Mouse (Mus musculus) embryonic fibroblast, embryonic 13.5 days (primary cell): ENCODE results near the gene Arhgap28.

Experiments
- CTCF ChIP-seq: IDR thresholded peaks from 2 replicates; pipeline ENCODE4 v1.5.1; 2011; ENCODE audit warnings: mild to moderate bottlenecking, control low read depth, low read length, moderate library complexity, borderline replicate concordance; ENCODE audit not compliant: insufficient read depth
- POLR2A ChIP-seq: IDR thresholded peaks from 2 replicates; pipeline ENCODE4 v1.6.1; 2011; ENCODE audit warnings: low read depth, mild to moderate bottlenecking, control low read depth, low read length, moderate library complexity

DNA sequence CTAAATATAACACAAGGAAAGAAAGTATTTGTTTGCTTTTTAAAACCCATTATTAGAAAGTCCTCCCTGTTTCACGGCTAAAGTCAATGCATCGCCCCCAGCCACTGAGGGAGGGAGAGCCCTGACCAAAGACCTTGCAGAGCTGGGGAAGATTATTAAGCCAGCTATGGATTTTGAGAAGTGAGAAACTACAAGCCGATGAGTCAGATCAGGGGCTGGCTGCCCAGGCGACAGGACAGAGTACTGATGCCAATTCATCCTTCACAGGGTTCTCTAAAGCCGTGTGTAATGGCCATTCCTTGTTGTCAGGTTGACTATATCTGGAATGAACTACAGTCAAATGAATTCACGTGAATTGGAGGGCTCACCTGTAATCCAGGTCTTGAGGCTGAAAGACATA is 62.9 kb downstream of the Arhgap28 start:
- TF ChIP-seq CTCF = no peak
- TF ChIP-seq POLR2A = no peak
